Mouse (Mus musculus) testis, adult 2 months (tissue): ENCODE results near the gene Sbf1.

Source experiments
- CTCF ChIP-seq: fragments of 200-500 bp; IDR thresholded peaks from 2 replicates; pipeline ENCODE4 v1.5.1; 2012; ENCODE audit warnings: low read depth, mild to moderate bottlenecking, inconsistent platforms, low read length, moderate library complexity; ENCODE audit not compliant: control insufficient read depth, insufficient read depth, insufficient replicate concordance
- POLR2A ChIP-seq: fragments of 200-500 bp; IDR thresholded peaks from 2 replicates; pipeline ENCODE4 v1.6.1; 2012; ENCODE audit warnings: low read depth, mild to moderate bottlenecking, inconsistent platforms, low read length, moderate library complexity; ENCODE audit not compliant: control insufficient read depth

DNA sequence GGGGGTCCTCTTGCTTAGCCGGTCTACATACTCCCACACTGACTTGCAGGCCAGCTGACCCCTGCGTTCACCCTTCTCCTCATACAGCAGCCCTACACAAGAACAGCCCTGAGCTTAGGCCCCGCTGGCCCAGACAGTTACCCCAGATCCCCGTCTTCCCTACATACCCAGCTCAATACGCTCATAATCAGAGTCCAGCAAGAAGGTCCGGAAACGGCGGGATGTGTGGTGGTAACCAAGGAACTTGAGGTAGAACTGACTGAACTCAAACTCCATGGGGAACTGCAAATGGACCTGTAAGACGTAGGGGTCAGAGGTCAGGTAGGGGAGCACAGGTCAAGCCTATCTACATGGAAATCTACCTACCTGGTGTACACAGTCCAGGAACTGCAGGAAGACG is 21.3 kb downstream of the Sbf1 start:
- TF ChIP-seq CTCF: no peak
- TF ChIP-seq POLR2A: no peak
